Mouse (Mus musculus): ENCODE results near the gene Snx29. TPM values are rescaled to one million over a fixed set of nuclear protein-coding genes. Genes with fewer than 3 reads are reported as not detected.
A peak's percentile ranks its signal among the peaks of the same experiment; 100 is the strongest.

The Snx29 gene
- total RNA-seq, 1 experiment from 2014 or later, result 25.7 TPM

DNA sequence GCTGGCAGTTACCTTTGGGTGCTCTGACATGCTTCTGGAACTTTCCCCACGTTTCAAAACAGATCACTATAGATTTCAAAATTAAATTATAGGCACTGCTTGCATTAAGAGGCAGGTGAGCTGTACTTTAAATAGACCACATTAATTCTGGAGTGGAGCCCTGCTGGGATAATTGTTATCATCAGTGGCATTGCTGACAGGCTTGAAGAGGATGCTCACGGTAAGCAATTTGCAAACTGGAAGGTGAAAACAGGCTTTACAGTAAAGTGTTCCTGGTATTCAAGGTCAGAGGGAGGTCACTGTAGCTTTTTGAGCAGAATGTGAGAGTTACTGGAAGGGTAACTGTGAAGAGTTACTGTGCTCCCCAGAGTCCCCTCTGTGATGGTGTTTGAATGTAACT, 66.6 kb downstream of the Snx29 start:
- ATAC-seq (replicated peaks in 1 of 2; ENCODE audit: insufficient read depth in 1 of 2, low FRiP score in 2 of 2, low TSS enrichment in 1 of 2, low read depth in 1 of 2, poor library complexity in 2 of 2, severe bottlenecking in 2 of 2), result no peak

DNA sequence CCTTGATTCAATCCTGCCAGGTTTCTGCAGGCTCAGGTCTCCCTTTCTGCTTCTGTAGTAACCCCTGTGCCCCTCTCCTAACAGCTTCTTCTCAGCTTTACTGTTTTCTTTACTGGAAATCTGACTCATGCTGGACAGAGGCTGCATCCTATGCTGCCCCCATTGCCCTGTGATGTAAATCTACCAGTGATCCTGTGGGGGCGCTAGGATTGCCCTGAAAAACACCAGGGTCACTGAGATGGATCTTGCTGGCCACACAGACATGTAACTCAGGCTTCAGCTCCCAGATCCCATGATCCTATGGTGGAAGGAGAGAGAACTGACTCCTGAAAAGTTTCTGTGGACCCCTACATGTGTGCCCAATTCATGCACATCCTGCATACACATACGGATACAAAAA, 73.9 kb downstream of the Snx29 start:
- no peak for ATAC-seq (replicated peaks in 1 of 2; ENCODE audit: insufficient read depth in 1 of 2, low FRiP score in 2 of 2, low TSS enrichment in 1 of 2, low read depth in 1 of 2, poor library complexity in 2 of 2, severe bottlenecking in 2 of 2)

- no peak for ATAC-seq (replicated peaks in 1 of 2; ENCODE audit: insufficient read depth in 1 of 2, low FRiP score in 2 of 2, low TSS enrichment in 1 of 2, low read depth in 1 of 2, poor library complexity in 2 of 2, severe bottlenecking in 2 of 2)
Measured at GRCm38 (mm10) chr16:11399386-11399785, 76.7 kb downstream of the Snx29 start.

DNA sequence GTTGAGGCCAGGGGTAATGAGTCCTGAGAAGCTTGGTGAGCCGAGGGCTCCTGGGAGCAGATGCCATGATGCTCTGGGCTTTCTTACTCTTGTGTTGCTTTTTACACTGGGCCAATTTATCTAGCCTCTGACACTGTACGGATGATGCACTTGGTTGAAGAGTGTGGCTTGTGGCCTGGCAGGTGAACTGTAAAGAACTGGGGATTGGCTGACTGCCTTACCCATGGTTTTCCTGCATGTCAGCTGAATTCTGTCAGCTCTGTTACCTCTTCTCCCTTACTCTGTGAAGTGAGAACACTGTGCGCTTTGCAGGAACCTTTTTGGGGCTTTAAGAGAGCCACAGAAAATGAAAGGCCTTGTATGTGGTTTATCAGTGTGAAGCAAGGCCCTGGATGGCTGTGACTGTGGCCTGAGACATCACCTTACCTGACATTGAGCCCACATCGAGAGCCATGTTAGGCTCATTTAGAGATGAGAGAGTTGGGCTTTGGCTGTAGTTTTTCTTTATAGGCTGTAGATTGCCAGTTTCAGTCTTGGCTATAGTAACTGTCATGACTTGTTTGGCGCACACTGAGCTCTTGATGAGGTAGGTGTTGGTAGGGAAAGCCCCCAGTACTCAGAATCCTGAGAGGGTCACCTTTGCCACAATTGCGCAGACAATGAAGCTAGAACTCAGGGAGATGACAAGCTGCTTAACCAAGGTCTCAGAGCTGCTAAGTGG, 77.3 kb downstream of the Snx29 start:
- ATAC-seq (replicated peaks in 1 of 2; ENCODE audit: insufficient read depth in 1 of 2, low FRiP score in 2 of 2, low TSS enrichment in 1 of 2, low read depth in 1 of 2, poor library complexity in 2 of 2, severe bottlenecking in 2 of 2), result no peak

DNA sequence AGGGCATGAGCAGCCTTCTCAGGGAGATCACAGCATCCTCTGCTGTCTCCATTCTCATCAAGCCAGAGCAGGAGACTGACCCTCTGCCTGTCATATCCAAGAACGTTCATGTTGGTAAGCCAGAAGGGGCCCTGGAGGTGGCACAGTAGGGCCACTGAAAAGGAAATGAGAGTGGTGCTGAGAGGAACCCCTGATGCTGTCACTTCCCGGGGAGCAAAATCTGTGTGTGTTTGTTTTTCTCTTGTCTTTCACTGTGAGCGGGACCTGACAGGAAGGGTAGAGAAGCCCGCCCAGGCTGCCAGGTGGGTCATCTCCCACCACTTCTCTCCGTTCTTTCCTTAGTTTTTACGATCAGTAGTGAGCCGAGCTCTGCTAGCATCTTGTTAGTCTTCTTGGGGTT, 78.2 kb downstream of the Snx29 start:
- no peak for ATAC-seq (replicated peaks in 1 of 2; ENCODE audit: insufficient read depth in 1 of 2, low FRiP score in 2 of 2, low TSS enrichment in 1 of 2, low read depth in 1 of 2, poor library complexity in 2 of 2, severe bottlenecking in 2 of 2)

- no peak for ATAC-seq (replicated peaks in 1 of 2; ENCODE audit: insufficient read depth in 1 of 2, low FRiP score in 2 of 2, low TSS enrichment in 1 of 2, low read depth in 1 of 2, poor library complexity in 2 of 2, severe bottlenecking in 2 of 2)
Measured at GRCm38 (mm10) chr16:11405193-11405592, 82.5 kb downstream of the Snx29 start.

GRCm38 (mm10) chr16:11406201-11406600, 83.5 kb downstream of the Snx29 start:
- no peak for ATAC-seq (replicated peaks in 1 of 2; ENCODE audit: insufficient read depth in 1 of 2, low FRiP score in 2 of 2, low TSS enrichment in 1 of 2, low read depth in 1 of 2, poor library complexity in 2 of 2, severe bottlenecking in 2 of 2)

- no peak for ATAC-seq (replicated peaks in 1 of 2; ENCODE audit: insufficient read depth in 1 of 2, low FRiP score in 2 of 2, low TSS enrichment in 1 of 2, low read depth in 1 of 2, poor library complexity in 2 of 2, severe bottlenecking in 2 of 2)
Measured at GRCm38 (mm10) chr16:11406622-11407021, 83.9 kb downstream of the Snx29 start.

DNA sequence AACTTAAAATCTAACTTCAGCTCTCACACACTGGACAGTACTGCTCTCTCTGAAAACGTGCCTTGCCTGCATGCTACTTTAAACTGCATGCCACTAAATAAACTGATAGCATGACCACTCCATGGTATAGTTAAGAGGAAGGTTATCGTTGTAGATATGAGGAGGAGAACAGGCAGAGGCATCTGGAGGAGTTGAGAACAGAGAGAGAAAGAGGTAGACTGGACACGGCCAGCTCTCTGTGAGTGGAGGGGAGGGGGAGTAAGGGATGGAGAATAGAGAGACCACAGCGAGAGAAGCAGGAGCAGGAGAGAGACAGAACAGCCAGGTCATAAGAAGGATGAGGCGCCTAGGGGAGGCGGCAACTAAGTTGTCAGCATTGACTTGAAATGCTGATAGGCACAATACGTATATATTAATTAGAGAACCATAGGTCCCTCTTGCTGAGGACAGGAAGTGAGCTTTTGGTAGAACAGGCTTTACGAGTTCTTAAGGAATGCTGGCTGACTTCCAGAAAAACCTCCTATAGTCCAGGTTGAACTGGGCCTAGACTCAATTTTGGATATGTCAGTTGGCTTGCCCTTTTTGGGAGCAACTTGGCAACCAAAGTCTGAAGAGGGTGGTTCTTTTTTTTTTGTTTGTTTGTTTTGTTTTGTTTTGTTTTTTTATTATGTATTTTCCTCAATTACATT, 85.4 kb downstream of the Snx29 start:
- ATAC-seq (replicated peaks in 1 of 2; ENCODE audit: insufficient read depth in 1 of 2, low FRiP score in 2 of 2, low TSS enrichment in 1 of 2, low read depth in 1 of 2, poor library complexity in 2 of 2, severe bottlenecking in 2 of 2), result no peak

- ATAC-seq (replicated peaks in 1 of 2; ENCODE audit: insufficient read depth in 1 of 2, low FRiP score in 2 of 2, low TSS enrichment in 1 of 2, low read depth in 1 of 2, poor library complexity in 2 of 2, severe bottlenecking in 2 of 2), result no peak
Measured at GRCm38 (mm10) chr16:11408726-11409125, 86.0 kb downstream of the Snx29 start.

DNA sequence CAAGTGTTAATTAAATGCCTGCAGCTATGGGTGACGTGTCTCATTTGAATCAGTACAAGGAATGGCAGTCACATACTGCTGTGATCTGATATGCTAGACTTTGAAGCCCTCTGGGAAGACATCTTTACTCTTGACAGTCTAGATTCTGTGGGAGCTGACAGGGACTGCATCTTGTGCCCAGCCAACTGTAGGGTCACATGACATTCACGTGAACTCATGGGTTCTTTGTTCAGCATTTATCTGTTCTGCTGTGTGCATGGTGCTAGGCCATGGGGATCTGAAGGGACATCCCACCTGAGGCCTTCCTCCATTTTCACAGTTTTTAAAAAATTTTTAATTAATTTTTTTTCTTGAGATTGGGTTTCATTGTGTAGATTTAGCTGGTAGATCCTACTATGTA, 91.9 kb downstream of the Snx29 start:
- ATAC-seq (replicated peaks in 1 of 2; ENCODE audit: insufficient read depth in 1 of 2, low FRiP score in 2 of 2, low TSS enrichment in 1 of 2, low read depth in 1 of 2, poor library complexity in 2 of 2, severe bottlenecking in 2 of 2), result no peak

- peak; percentile 72 to 77 for ATAC-seq (replicated peaks in 1 of 2; ENCODE audit: insufficient read depth in 1 of 2, low FRiP score in 2 of 2, low TSS enrichment in 1 of 2, low read depth in 1 of 2, poor library complexity in 2 of 2, severe bottlenecking in 2 of 2)
Measured at GRCm38 (mm10) chr16:11418183-11418588, 95.5 kb downstream of the Snx29 start.

- ATAC-seq (replicated peaks in 1 of 2; ENCODE audit: insufficient read depth in 1 of 2, low FRiP score in 2 of 2, low TSS enrichment in 1 of 2, low read depth in 1 of 2, poor library complexity in 2 of 2, severe bottlenecking in 2 of 2), result peak; percentile 33 to 38; a peak in 1 of 4 replicates
Measured at GRCm38 (mm10) chr16:11420311-11421080, 97.8 kb downstream of the Snx29 start.

DNA sequence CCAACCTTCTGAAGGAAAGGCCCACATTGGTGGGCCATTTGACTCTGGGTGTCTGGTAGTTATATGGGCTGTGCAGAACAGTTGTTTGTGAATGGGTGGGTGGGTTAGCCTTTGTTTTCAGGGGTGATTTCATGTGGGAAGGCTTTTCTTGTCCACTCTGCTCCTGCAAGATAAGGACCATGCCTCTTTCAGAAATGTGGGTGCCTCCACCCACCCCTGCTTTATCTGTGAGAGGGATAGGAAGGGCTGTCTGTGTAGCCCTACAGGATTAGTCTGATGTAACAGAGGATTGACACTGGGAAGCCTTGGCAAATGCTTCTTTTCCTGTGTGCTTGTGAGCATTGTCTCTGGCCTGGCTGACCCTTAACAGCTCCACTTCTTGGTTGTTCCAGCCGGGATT, 99.5 kb downstream of the Snx29 start:
- no peak for ATAC-seq (replicated peaks in 1 of 2; ENCODE audit: insufficient read depth in 1 of 2, low FRiP score in 2 of 2, low TSS enrichment in 1 of 2, low read depth in 1 of 2, poor library complexity in 2 of 2, severe bottlenecking in 2 of 2)

GRCm38 (mm10) chr16:11422889-11423610, 100.3 kb downstream of the Snx29 start:
- no peak for ATAC-seq (replicated peaks in 1 of 2; ENCODE audit: insufficient read depth in 1 of 2, low FRiP score in 2 of 2, low TSS enrichment in 1 of 2, low read depth in 1 of 2, poor library complexity in 2 of 2, severe bottlenecking in 2 of 2)

DNA sequence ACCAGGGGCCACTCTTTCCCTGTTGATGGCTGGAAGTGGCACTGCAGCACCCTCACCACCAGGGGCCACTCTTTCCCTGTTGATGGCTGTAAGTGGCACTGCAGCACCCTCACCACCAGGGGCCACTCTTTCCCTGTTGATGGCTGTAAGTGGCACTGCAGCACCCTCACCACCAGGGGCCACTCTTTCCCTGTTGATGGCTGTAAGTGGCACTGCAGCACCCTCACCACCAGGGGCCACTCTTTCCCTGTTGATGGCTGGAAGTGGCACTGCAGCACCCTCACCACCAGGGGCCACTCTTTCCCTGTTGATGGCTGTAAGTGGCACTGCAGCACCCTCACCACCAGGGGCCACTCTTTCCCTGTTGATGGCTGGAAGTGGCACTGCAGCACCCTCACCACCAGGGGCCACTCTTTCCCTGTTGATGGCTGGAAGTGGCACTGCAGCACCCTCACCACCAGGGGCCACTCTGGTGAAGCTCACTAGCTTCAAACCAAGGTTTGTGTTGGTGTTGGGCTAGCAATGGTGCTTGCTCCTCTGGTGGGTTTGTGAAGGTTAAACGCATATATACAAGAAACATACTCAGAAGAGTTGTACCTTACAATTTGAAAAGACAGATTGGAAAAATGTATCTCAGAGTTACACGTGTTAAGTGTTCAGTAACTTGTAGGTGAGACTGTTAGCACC, 101.0 kb downstream of the Snx29 start:
- peak; percentile 53 to 63; a peak in 1 of 4 replicates for ATAC-seq (replicated peaks in 1 of 2; ENCODE audit: insufficient read depth in 1 of 2, low FRiP score in 2 of 2, low TSS enrichment in 1 of 2, low read depth in 1 of 2, poor library complexity in 2 of 2, severe bottlenecking in 2 of 2)

GRCm38 (mm10) chr16:11424568-11425145, 101.9 kb downstream of the Snx29 start:
- ATAC-seq (replicated peaks in 1 of 2; ENCODE audit: insufficient read depth in 1 of 2, low FRiP score in 2 of 2, low TSS enrichment in 1 of 2, low read depth in 1 of 2, poor library complexity in 2 of 2, severe bottlenecking in 2 of 2), result no peak
